Mouse (Mus musculus) liver, adult (tissue): ENCODE measurements around the gene Zfp282.

Experiments
- GATA4 ChIP-seq: IDR thresholded peaks from 2 replicates; pipeline ENCODE4 v1.6.1; 2014; ENCODE audit warnings: mild to moderate bottlenecking, low read length; ENCODE audit not compliant: insufficient replicate concordance

The Zfp282 gene

GRCm38 (mm10) chr6:47878133-47878514 lies 1.1 kb downstream of the Zfp282 start:
- no peak for TF ChIP-seq GATA4

- TF ChIP-seq GATA4: no peak
These were observed 1.6 kb downstream of the Zfp282 start for GRCm38 (mm10) chr6:47878593-47878992.

DNA sequence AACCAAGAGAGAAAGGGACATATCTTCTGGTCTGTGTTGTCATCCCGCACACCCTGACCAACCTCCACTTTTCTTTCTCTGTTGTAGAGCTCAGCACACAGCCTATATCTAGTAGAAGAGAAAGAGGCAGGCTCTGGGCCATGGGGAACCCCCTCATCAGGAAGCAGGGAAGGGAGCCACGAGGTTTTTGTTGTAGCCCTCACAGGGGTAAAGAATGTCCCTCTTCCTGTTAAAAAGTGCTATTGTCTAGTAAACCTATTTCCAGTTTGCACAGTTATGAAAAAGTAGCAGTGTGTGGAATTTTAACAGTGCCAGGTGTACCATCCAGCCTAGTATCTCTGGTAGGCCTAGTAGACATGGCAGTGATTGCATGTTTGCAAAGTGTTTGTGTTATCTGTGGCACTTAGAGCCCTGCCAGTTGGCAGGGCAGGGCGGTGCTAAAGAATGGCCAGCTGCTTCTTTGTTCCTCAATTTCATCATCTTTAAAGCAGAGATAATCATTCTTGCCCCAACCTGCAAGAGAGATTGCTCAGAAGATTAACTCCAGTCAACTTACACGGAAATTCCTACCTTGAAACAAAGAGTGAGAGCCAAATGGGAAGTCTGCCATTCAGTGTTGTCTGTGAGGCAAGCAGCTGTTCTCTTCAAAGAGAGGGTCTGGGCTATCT lies 2.2 kb downstream of the Zfp282 start:
- no peak for TF ChIP-seq GATA4

- TF ChIP-seq GATA4: no peak
These were observed 3.2 kb downstream of the Zfp282 start for GRCm38 (mm10) chr6:47880166-47880565.

DNA sequence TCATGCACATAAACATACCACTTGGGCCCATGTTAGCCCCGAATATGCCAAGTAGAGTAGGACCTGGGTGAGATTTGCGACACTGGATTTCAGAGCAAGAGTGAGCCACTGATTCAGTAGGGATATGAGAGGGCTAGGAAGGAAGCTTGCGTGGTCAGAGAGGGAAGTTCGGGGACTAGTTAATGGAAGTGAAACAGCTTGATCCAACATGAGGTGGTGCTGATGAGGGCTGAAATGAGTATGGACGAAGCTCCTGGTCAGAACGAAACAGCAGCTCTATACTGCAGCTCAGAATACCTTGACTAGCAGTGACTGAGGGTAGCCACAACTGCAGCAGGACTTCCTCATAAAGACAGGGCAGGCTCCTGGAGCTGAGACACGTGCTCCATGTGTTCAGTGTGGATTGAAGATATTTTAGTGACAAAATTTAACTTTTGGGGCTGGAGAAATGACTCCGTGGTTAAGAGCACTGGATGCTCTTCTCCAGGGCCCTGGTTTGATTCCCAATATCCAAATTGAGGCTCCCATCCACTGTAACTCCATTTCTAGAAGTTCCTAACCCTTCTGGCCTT lies 11.9 kb downstream of the Zfp282 start:
- no peak for TF ChIP-seq GATA4

DNA sequence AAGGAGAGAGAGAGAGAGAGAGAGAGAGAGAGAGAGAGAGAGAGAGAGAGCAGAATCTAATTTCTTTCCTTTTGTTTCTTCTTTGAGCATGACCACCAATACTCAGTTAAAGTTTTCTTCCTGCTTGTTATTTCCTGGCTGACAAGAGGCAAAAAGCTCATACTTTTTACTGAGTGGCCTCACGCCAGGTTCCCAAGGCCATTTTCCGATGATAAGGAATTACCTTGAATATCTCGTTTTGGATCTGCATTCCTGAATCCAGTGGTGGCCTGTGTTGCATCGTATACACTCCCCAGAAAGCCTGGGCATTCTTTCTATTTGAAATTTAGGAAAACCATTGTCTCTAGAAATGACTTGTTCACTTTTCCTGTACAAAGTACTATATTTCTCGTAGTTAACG lies 22.4 kb downstream of the Zfp282 start:
- no peak for TF ChIP-seq GATA4

DNA sequence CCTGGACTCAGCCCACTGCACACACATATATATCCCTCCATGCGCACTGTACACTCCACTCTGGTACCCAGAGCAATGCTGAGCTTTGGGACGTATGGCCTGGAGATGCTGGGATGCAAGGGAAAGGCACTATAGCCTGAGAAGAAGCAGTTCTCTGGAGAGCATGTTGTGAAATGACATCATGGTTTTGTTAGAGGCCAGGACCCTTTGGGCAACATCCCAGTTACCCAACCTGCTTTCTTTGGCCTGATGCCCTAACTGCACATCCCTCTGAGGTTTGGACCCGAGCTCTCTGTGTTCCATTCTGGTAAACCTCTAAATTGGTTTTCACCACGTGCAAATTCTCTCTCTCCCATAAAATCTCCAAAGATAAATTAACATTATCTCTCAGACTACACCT lies 26.6 kb downstream of the Zfp282 start:
- TF ChIP-seq GATA4: no peak

GRCm38 (mm10) chr6:47904361-47904760 lies 27.4 kb downstream of the Zfp282 start:
- no peak for TF ChIP-seq GATA4

- TF ChIP-seq GATA4: no peak
These were observed 28.1 kb downstream of the Zfp282 start for GRCm38 (mm10) chr6:47904917-47905695.

DNA sequence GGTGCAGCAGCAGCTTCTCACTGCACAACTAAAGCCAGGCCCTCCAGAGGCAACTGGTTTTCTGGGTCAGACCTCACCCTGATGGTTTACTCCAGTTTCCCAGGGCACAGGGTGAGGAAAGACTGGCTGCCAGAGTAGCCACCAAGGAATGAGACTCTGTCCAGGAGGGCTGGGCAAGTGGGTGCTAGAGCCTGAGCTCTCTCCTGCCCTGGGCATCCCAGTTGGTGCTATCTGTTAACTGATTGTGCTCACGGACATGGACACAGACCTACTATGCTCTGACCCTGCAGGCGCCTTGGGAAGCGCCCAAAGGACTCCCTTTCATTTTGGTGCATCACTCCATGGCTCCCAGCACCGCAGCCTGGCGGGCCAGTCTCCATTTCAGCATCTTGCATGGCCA lies 29.3 kb downstream of the Zfp282 start:
- no peak for TF ChIP-seq GATA4

- no peak for TF ChIP-seq GATA4
These were observed 32.0 kb downstream of the Zfp282 start for GRCm38 (mm10) chr6:47909007-47909406.

DNA sequence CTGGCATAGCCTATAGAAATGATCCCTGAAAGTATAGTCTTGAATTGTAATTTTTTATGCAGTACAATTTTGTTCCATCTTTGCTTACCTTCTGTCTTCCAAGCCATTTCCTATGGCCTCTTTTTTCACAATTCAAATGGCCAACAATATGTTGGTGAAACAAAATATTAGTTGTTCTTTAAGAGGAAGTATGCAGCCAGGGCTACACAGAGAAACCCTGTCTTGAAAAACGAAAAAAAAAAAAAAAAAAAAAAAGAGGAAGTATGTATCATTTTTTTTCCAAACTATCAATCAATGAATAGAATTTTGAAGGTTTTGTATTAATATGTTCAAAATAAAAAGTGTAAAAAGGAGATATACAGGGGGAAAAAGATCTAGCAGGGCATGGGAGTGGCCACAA lies 34.6 kb downstream of the Zfp282 start:
- no peak for TF ChIP-seq GATA4

DNA sequence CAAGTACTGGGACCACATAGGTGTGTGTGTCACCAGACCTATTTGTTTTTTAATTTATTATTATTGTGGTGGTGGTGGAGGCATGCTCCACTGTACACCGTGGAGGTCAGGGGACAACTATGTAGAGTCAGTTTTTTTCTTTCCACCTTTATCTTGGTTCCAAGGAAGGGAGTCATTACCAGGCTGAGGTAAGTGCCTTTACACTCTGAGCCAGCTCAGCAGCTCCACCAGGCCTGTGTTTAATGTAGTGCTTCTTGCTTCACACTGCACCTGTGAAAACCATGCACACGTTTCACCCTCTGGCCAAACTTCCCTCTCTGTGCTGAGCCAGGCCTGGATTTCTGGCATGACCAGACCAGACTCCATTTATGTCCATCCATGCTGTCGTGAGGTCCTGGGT lies 36.0 kb downstream of the Zfp282 start:
- no peak for TF ChIP-seq GATA4

- TF ChIP-seq GATA4: no peak
These were observed 40.0 kb downstream of the Zfp282 start for GRCm38 (mm10) chr6:47917051-47917450.

DNA sequence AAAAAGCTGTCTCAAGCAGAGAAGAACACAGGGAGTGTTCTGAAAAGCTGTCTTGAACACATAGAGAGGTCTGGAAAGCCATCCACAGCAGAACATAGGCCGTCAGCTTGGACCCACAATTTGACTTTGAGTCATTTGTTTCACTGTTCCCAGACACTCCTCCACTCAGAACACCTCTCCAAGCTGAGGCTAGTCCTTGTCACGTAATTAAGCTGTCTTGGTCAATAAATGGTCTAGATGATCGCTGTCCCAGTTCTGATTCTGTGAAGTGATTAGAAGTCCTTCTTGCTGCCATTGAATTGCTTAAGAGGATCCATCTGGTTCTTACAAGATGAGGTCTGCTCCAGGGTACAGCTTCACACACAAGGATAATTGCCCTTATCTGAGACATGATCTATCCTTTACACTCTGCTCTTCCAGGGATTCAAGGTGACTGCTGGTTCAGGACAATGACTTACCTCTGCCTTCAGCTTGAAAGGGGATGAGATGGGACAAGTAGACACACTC lies 41.8 kb downstream of the Zfp282 start:
- TF ChIP-seq GATA4: no peak

- TF ChIP-seq GATA4: no peak
These were observed 42.8 kb downstream of the Zfp282 start for GRCm38 (mm10) chr6:47919646-47920446.
